Mouse (Mus musculus): ENCODE data around the gene Wipf1. TPM values are rescaled to one million over a fixed set of nuclear protein-coding genes. Genes with fewer than 3 reads are reported as not detected.

The Wipf1 gene
- 12.0 and 12.7 TPM in 2 replicates for polyA plus RNA-seq (2014; fragmentation: Nextera tagmentation; extraction: Ambion mirVana)

- ATAC-seq (replicated peaks; ENCODE audit: low FRiP score) (peak; percentile 63), DNase-seq (ENCODE audit: low spot score) (peak; percentile 81)
- H3K36me3 ChIP-seq (ENCODE audit: control insufficient read depth, insufficient read depth, low read length) = no peaks in the 10 kb centered on the region
- no peaks in the 10 kb centered on the region for H3K9me3 ChIP-seq (ENCODE audit: control insufficient read depth, low read length)
- peak within 1 kb of the TSS; percentile 75 for H3K27ac ChIP-seq (ENCODE audit: low read depth, low read length)
- H3K4me1 ChIP-seq (replicated peaks; ENCODE audit: control insufficient read depth, insufficient read depth, low read length) = peaks cover 33% of the 10 kb centered on the region
- no peaks in the 10 kb centered on the region for H3K27me3 ChIP-seq (replicated peaks; ENCODE audit: control insufficient read depth, insufficient read depth, low read length)
- H3K4me2 ChIP-seq = peak within 1 kb of the TSS; percentile 91
- H3K9ac ChIP-seq (ENCODE audit: low read depth, low read length) = peak within 1 kb of the TSS; percentile 86
- H3K4me3 ChIP-seq (ENCODE audit: low read depth, low read length) = peak within 1 kb of the TSS; percentile 73
- 3% methylated on average over 63 of the region's 66 CpGs for WGBS
Measured at GRCm38 (mm10) chr2:73529356-73530330, at the start of gene Wipf1. TSS of gene Wipf1 (minus strand) at chr2:73529734.

- Histone ChIP-seq H3K4me2 (no peak overlapping the region), H3K36me3 (ENCODE audit: control insufficient read depth, insufficient read depth, low read length) (no peaks in the 10 kb centered on the region), H3K27me3 (replicated peaks; ENCODE audit: control insufficient read depth, insufficient read depth, low read length) (no peaks in the 10 kb centered on the region), H3K4me3 (ENCODE audit: low read depth, low read length) (no peak overlapping the region), H3K9ac (ENCODE audit: low read depth, low read length) (no peak overlapping the region), H3K27ac (ENCODE audit: low read depth, low read length) (no peak overlapping the region), H3K9me3 (ENCODE audit: control insufficient read depth, low read length) (no peaks in the 10 kb centered on the region), H3K4me1 (replicated peaks; ENCODE audit: control insufficient read depth, insufficient read depth, low read length) (no peaks in the 10 kb centered on the region)
- WGBS = 49% methylated on average over 5 of the region's 5 CpGs
- DNase-seq (ENCODE audit: low spot score) (no peak), ATAC-seq (replicated peaks; ENCODE audit: low FRiP score) (no peak)
Measured at GRCm38 (mm10) chr2:73579168-73579567, 49.6 kb upstream of the Wipf1 start.

- no peaks in the 10 kb centered on the region for H3K9me3 ChIP-seq (ENCODE audit: control insufficient read depth, low read length)
- H3K36me3 ChIP-seq (ENCODE audit: control insufficient read depth, insufficient read depth, low read length) = no peaks in the 10 kb centered on the region
- no peak for DNase-seq (ENCODE audit: low spot score)
- WGBS = 75% methylated on average over 6 of the region's 6 CpGs
- no peaks in the 10 kb centered on the region for H3K27me3 ChIP-seq (replicated peaks; ENCODE audit: control insufficient read depth, insufficient read depth, low read length)
- no peak overlapping the region for H3K27ac ChIP-seq (ENCODE audit: low read depth, low read length)
- H3K4me3 ChIP-seq (ENCODE audit: low read depth, low read length) = no peak overlapping the region
- no peak overlapping the region for H3K4me2 ChIP-seq
- H3K9ac ChIP-seq (ENCODE audit: low read depth, low read length) = no peak overlapping the region
- no peak for ATAC-seq (replicated peaks; ENCODE audit: low FRiP score)
- H3K4me1 ChIP-seq (replicated peaks; ENCODE audit: control insufficient read depth, insufficient read depth, low read length) = no peaks in the 10 kb centered on the region
Measured at GRCm38 (mm10) chr2:73574418-73574817, 44.9 kb upstream of the Wipf1 start.

- Histone ChIP-seq H3K9me3 (ENCODE audit: control insufficient read depth, low read length) (no peaks in the 10 kb centered on the region), H3K4me3 (ENCODE audit: low read depth, low read length) (no peak overlapping the region), H3K9ac (ENCODE audit: low read depth, low read length) (no peak overlapping the region), H3K27ac (ENCODE audit: low read depth, low read length) (no peak overlapping the region), H3K4me1 (replicated peaks; ENCODE audit: control insufficient read depth, insufficient read depth, low read length) (no peaks in the 10 kb centered on the region), H3K27me3 (replicated peaks; ENCODE audit: control insufficient read depth, insufficient read depth, low read length) (no peaks in the 10 kb centered on the region; the same call in 1 of the 2 replicates), H3K36me3 (ENCODE audit: control insufficient read depth, insufficient read depth, low read length) (no peaks in the 10 kb centered on the region), H3K4me2 (no peak overlapping the region)
- ATAC-seq (replicated peaks; ENCODE audit: low FRiP score) = no peak
- no peak for DNase-seq (ENCODE audit: low spot score)
- WGBS = 79% methylated on average over 4 of the region's 4 CpGs
Measured at GRCm38 (mm10) chr2:73573556-73573955, 44.0 kb upstream of the Wipf1 start.

- Histone ChIP-seq H3K4me2 (0 out of 2 replicates have a peak overlapping the region, but pooled peaks have one; percentile 8), H3K9ac (ENCODE audit: low read depth, low read length) (no peak overlapping the region), H3K36me3 (ENCODE audit: control insufficient read depth, insufficient read depth, low read length) (no peaks in the 10 kb centered on the region), H3K9me3 (ENCODE audit: control insufficient read depth, low read length) (no peaks in the 10 kb centered on the region), H3K4me1 (replicated peaks; ENCODE audit: control insufficient read depth, insufficient read depth, low read length) (no peaks in the 10 kb centered on the region), H3K27ac (ENCODE audit: low read depth, low read length) (no peak overlapping the region), H3K27me3 (replicated peaks; ENCODE audit: control insufficient read depth, insufficient read depth, low read length) (peaks cover 3% of the 10 kb centered on the region; the same call in 1 of the 2 replicates), H3K4me3 (ENCODE audit: low read depth, low read length) (no peak overlapping the region)
- 41% methylated on average over 23 of the region's 23 CpGs for WGBS
- ATAC-seq (replicated peaks; ENCODE audit: low FRiP score) (no peak; the same call in 1 of the 2 replicates), DNase-seq (ENCODE audit: low spot score) (peak; percentile 56)
Measured at GRCm38 (mm10) chr2:73572539-73573372, 43.2 kb upstream of the Wipf1 start.

- no peak for DNase-seq (ENCODE audit: low spot score)
- 69% methylated on average over 6 of the region's 6 CpGs for WGBS
Measured at GRCm38 (mm10) chr2:73571901-73572300, 42.4 kb upstream of the Wipf1 start.

GRCm38 (mm10) chr2:73571304-73571703 is 41.8 kb upstream of the Wipf1 start:
- H3K4me1 ChIP-seq (replicated peaks; ENCODE audit: control insufficient read depth, insufficient read depth, low read length) = no peaks in the 10 kb centered on the region
- peaks cover 3% of the 10 kb centered on the region; the same call in 1 of the 2 replicates for H3K27me3 ChIP-seq (replicated peaks; ENCODE audit: control insufficient read depth, insufficient read depth, low read length)
- no peak overlapping the region for H3K27ac ChIP-seq (ENCODE audit: low read depth, low read length)
- no peak overlapping the region for H3K4me3 ChIP-seq (ENCODE audit: low read depth, low read length)
- DNase-seq (ENCODE audit: low spot score) = no peak
- ATAC-seq (replicated peaks; ENCODE audit: low FRiP score) = no peak
- no peaks in the 10 kb centered on the region for H3K36me3 ChIP-seq (ENCODE audit: control insufficient read depth, insufficient read depth, low read length)
- H3K4me2 ChIP-seq = no peak overlapping the region
- H3K9me3 ChIP-seq (ENCODE audit: control insufficient read depth, low read length) = no peaks in the 10 kb centered on the region
- H3K9ac ChIP-seq (ENCODE audit: low read depth, low read length) = no peak overlapping the region
- WGBS = 84% methylated on average over 9 of the region's 9 CpGs

More at GRCm38 (mm10) chr2:73571901-73572300, 42.4 kb upstream of the Wipf1 start:
- Histone ChIP-seq H3K9ac (ENCODE audit: low read depth, low read length) (no peak overlapping the region), H3K4me3 (ENCODE audit: low read depth, low read length) (no peak overlapping the region), H3K4me1 (replicated peaks; ENCODE audit: control insufficient read depth, insufficient read depth, low read length) (no peaks in the 10 kb centered on the region), H3K27me3 (replicated peaks; ENCODE audit: control insufficient read depth, insufficient read depth, low read length) (peaks cover 3% of the 10 kb centered on the region; the same call in 1 of the 2 replicates), H3K9me3 (ENCODE audit: control insufficient read depth, low read length) (no peaks in the 10 kb centered on the region), H3K36me3 (ENCODE audit: control insufficient read depth, insufficient read depth, low read length) (no peaks in the 10 kb centered on the region), H3K4me2 (no peak overlapping the region), H3K27ac (ENCODE audit: low read depth, low read length) (no peak overlapping the region)
- no peak for ATAC-seq (replicated peaks; ENCODE audit: low FRiP score)

DNA sequence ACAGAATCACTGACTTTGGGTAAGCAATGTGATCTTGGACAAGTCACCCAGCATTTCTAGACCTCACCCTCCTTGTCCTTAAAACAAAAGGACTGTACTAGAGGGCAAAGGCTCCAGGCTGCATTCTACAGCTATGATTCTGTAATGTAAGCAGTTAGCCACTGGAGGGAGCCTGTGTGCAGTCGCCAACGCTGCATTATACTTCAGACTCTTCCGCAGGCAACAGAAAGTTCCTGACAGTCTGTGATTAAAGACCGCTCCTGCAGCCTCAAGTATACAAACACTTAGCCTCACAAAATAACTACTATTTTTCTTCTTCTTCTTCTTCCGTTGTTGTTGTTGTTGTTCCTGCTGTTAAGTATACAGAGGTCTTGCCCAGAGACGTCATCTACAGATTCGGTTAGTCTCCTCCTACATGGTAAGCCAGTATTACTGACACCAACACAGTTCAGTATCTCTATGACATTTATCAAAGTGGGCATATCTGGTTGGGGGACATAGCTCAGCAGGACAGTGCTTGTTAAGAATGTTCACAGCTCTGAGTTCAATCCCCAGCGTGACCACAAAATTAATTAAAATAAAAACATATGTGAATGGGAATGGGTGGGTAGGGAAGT is 37.6 kb upstream of the Wipf1 start:
- Histone ChIP-seq H3K4me2 (peak overlapping the region; percentile 53), H3K9ac (ENCODE audit: low read depth, low read length) (no peak overlapping the region), H3K27me3 (replicated peaks; ENCODE audit: control insufficient read depth, insufficient read depth, low read length) (peaks cover 3% of the 10 kb centered on the region; the same call in 1 of the 2 replicates), H3K27ac (ENCODE audit: low read depth, low read length) (no peak overlapping the region), H3K4me1 (replicated peaks; ENCODE audit: control insufficient read depth, insufficient read depth, low read length) (no peaks in the 10 kb centered on the region), H3K36me3 (ENCODE audit: control insufficient read depth, insufficient read depth, low read length) (no peaks in the 10 kb centered on the region), H3K9me3 (ENCODE audit: control insufficient read depth, low read length) (no peaks in the 10 kb centered on the region), H3K4me3 (ENCODE audit: low read depth, low read length) (no peak overlapping the region)
- WGBS = 24% methylated on average over 8 of the region's 8 CpGs
- no peak for DNase-seq (ENCODE audit: low spot score)
- ATAC-seq (replicated peaks; ENCODE audit: low FRiP score) = peak; percentile 71
